Mouse (Mus musculus) mouse embryonic stem cell (cell line): ENCODE results near the gene Krtap10-4.
"Not testable (repeated sequence)": the region's sequence is repeated elsewhere in the genome, so short reads cannot be mapped to it uniquely, and the experiment has no call there.

Experiments
- in situ Hi-C, 2 experiments: fragments of 300-500 bp; cut with MboI; formaldehyde crosslinking; loops; 1 replicate in 1 of 2; 3 replicates in 1 of 2; pipeline ENCODE4 v1.14.3; 2019 to 2020; ENCODE audit warnings: low sequenced_read_pairs in 2 of 2, low pct_unique_long_range_greater_than_20kb in 1 of 2, mixed read lengths in 1 of 2; ENCODE audit not compliant: unreplicated experiment in 1 of 2

The Krtap10-4 gene

GRCm38 (mm10) chr10:77798164-77798920 lies 28.6 kb downstream of the Krtap10-4 start:
- in situ Hi-C loops, result not testable (repeated sequence)

GRCm38 (mm10) chr10:77797677-77798076 lies 29.2 kb downstream of the Krtap10-4 start:
- in situ Hi-C loops, result no loop called here

- in situ Hi-C loops, result no loop called here
Observed at GRCm38 (mm10) chr10:77794976-77795375, 31.9 kb downstream of the Krtap10-4 start, which contains the start of gene Gm9639. Gene Gm9639 (minus strand): TSS chr10:77795076.

- in situ Hi-C loops, result no loop called here
Observed at GRCm38 (mm10) chr10:77788621-77789020, 38.3 kb downstream of the Krtap10-4 start.

- in situ Hi-C loops, result not testable (repeated sequence)
Observed at GRCm38 (mm10) chr10:77787876-77788275, 39.0 kb downstream of the Krtap10-4 start, which contains the start of gene Gm7137. Gene Gm7137 (minus strand): TSS chr10:77788200.

- in situ Hi-C loops, result not testable (repeated sequence)
Observed at GRCm38 (mm10) chr10:77783396-77783795, 43.5 kb downstream of the Krtap10-4 start.

GRCm38 (mm10) chr10:77782442-77782841 lies 44.5 kb downstream of the Krtap10-4 start, which contains the start of gene Gm3250:
Gene Gm3250 (minus strand): TSS chr10:77782542.
- in situ Hi-C loops, result not testable (repeated sequence)

- in situ Hi-C loops, result not testable (repeated sequence)
Observed at GRCm38 (mm10) chr10:77776844-77777243, 50.1 kb downstream of the Krtap10-4 start, which contains the start of gene Gm7138. Gene Gm7138 (minus strand): TSS chr10:77776944.
